Mouse (Mus musculus) bone marrow macrophage, adult 2 months (primary cell): ENCODE results near the gene Rtl4.

Experiments
- CTCF ChIP-seq: IDR thresholded peaks from 2 replicates; pipeline ENCODE4 v1.5.1; 2012; ENCODE audit warnings: low read depth, mild to moderate bottlenecking, low read length, moderate library complexity
- POLR2A ChIP-seq: IDR thresholded peaks from 2 replicates; pipeline ENCODE4 v1.6.1; 2012; ENCODE audit warnings: mild to moderate bottlenecking, low read depth, low read length, borderline replicate concordance

DNA sequence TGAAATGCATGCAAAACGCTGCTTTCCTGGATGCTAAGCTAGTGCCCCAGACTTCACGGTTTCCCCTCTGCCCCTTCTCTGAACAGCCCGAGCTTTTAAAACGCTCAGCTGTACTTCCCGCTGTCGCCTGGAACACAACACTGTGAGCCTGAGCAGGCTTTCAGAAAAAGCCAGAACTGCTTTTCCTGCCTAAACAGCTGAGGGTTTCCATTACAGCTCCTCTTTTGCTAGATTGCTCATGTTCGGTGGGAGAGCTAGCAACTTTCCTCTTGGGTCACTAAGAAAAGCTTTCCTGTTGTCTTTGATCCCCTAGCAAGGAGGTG lies 1.1 kb downstream of the Rtl4 start:
- TF ChIP-seq POLR2A (no peak), CTCF (no peak)
